Mouse (Mus musculus): ENCODE measurements at regions not wholly inside any gene's neighbourhood (a gene's known extent, or its start where the extent isn't known, plus 50 kb on each side); places are given as distances from the start of the nearest gene placed in this dataset.

GRCm38 (mm10) chr6:75644363-75644720, 853.2 kb downstream of the Gm9008 start:
- TF ChIP-seq CTCF (IDR thresholded peaks at IDR 0.05; ENCODE audit: low read depth, low read length), result no peak
- no peak for TF ChIP-seq POLR2A (IDR thresholded peaks at IDR 0.05; ENCODE audit: insufficient read depth, low read length)
- TF ChIP-seq EP300 (IDR thresholded peaks at IDR 0.05; ENCODE audit: insufficient read depth, low read depth, low read length), result no peak
